Mouse (Mus musculus): ENCODE results near the gene Gm10408. TPM values are rescaled to one million over a fixed set of nuclear protein-coding genes. Genes with fewer than 3 reads are reported as not detected.
"Not testable (repeated sequence)": the region's sequence is repeated elsewhere in the genome, so short reads cannot be mapped to it uniquely, and the experiment has no call there.

Gm10408 gene
- not detected in 2 replicates for total RNA-seq (2017)

DNA sequence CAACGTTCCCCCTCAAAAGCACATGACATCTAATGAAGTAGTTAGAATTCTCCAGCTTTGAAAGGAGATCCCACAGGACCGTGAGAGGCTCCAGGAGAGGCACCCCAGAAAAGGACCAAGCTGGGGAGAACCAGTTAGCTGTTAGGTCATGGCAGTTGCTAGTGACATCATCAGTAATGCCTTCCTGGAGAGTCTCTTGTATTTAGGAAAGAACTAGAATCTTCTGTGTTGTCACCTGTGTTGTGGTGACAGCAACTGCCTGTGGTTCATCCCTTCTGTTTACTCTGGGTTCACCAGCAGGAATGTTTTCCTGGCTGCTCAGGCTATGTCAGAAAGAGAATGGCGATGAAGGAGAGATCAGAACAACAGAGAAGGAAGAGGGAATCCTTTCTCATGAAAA lies at the start of gene Gm10408:
Gm10408 (plus strand) TSS at position 301 of the 400 bp plus-strand sequence.
- not testable (repeated sequence) for ATAC-seq (replicated peaks in 1 of 2; ENCODE audit: insufficient read depth in 1 of 2, low FRiP score in 2 of 2, low TSS enrichment in 1 of 2, low read depth in 1 of 2, poor library complexity in 2 of 2, severe bottlenecking in 2 of 2)

DNA sequence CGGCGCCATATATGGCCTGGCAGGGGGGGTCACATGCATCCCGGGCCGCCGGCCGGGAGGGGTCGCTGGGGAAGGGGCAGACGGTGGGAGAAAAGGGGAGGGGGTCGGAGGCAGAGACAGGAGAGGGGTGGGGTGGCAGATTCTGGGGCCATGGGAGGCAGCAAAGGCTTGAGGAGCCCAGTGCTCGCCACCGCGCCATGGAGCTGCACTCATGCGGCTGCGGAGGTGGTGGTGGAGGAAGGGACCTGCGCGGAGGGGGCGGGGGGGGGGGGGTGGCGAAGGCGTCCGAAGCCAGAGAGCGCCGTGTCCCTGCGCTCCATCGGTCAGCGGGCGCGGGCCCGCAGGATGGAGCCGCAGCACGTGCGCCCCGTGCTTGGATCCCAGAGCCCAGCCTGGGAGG lies 36.9 kb upstream of the Gm10408 start, which contains the start of gene Gm10409:
Gm10409 (plus strand) TSS at position 301 of the 400 bp plus-strand sequence.
- ATAC-seq (replicated peaks in 1 of 2; ENCODE audit: insufficient read depth in 1 of 2, low FRiP score in 2 of 2, low TSS enrichment in 1 of 2, low read depth in 1 of 2, poor library complexity in 2 of 2, severe bottlenecking in 2 of 2): not testable (repeated sequence)

DNA sequence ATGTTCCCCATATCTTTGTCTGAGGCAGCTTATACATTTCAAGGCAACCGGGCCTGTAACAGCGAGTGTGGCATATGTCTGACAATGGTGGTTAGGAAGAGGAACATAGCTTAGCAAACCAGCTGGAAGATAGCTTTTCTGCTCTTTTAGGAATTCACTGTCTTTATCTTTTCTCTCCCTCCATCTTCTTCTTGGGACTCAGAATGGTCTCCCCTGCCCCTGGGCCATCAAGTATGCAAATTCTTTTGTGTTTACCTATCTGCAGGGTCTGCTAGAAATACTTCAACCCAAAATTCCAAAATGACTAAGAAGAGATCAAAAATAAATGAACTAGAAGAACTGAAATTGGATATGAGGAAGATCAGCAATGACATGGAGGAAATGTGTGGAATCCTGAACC lies 21.4 kb upstream of the Gm10408 start, which contains the start of gene Gm3005:
Gm3005 (plus strand) TSS at position 301 of the 400 bp plus-strand sequence.
- not testable (repeated sequence) for ATAC-seq (replicated peaks in 1 of 2; ENCODE audit: insufficient read depth in 1 of 2, low FRiP score in 2 of 2, low TSS enrichment in 1 of 2, low read depth in 1 of 2, poor library complexity in 2 of 2, severe bottlenecking in 2 of 2)

Other genes with a start within 250 kb of the Gm10408 start
- not detected in 2 replicates for gene D830030K20Rik, start 240.9 kb upstream of the Gm10408 start, total RNA-seq (2017)
- not detected in 2 replicates for gene Gm2956, start 116.8 kb upstream of the Gm10408 start, total RNA-seq (2017)
- not detected in 2 replicates for gene Gm10413, start 54.3 kb upstream of the Gm10408 start, total RNA-seq (2017)
- gene Gm10409, start 36.8 kb upstream of the Gm10408 start, total RNA-seq (2017): 0.10 TPM in 1 of 2 replicates, not detected in the other
- not detected in 2 replicates for gene Gm3005, start 21.3 kb upstream of the Gm10408 start, total RNA-seq (2017)
- not detected in 2 replicates for gene Gm3012, start 185.1 kb downstream of the Gm10408 start, total RNA-seq (2017)
- 0.10 TPM in 1 of 2 replicates, not detected in the other for gene Gm3020, start 202.7 kb downstream of the Gm10408 start, total RNA-seq (2017)
- not detected in 2 replicates for gene Gm3043, start 239.4 kb downstream of the Gm10408 start, total RNA-seq (2017)